Mouse (Mus musculus) ES-E14 (cell line): ENCODE results near the gene Lrrc4.

Experiments used
- CHD2 ChIP-seq: IDR thresholded peaks from 2 replicates; pipeline ENCODE4 v1.6.1; 2014; ENCODE audit warnings: mild to moderate bottlenecking, low read depth, low read length, inconsistent platforms
- HCFC1 ChIP-seq: IDR thresholded peaks from 2 replicates; pipeline ENCODE4 v1.6.1; 2012; ENCODE audit warnings: low read length, inconsistent platforms, borderline replicate concordance; ENCODE audit not compliant: insufficient read depth
- MAFK ChIP-seq: IDR thresholded peaks from 2 replicates; pipeline ENCODE4 v1.6.1; 2014; ENCODE audit warnings: mild to moderate bottlenecking, low read depth, low read length, inconsistent platforms; ENCODE audit not compliant: insufficient read depth
- ZC3H11A ChIP-seq: IDR thresholded peaks from 2 replicates; pipeline ENCODE4 v1.6.1; 2012; ENCODE audit warnings: low read depth, mild to moderate bottlenecking, inconsistent platforms, low read length, borderline replicate concordance
- ZNF384 ChIP-seq: IDR thresholded peaks from 2 replicates; pipeline ENCODE4 v1.6.1; 2012; ENCODE audit warnings: low read depth, low read length, inconsistent platforms

DNA sequence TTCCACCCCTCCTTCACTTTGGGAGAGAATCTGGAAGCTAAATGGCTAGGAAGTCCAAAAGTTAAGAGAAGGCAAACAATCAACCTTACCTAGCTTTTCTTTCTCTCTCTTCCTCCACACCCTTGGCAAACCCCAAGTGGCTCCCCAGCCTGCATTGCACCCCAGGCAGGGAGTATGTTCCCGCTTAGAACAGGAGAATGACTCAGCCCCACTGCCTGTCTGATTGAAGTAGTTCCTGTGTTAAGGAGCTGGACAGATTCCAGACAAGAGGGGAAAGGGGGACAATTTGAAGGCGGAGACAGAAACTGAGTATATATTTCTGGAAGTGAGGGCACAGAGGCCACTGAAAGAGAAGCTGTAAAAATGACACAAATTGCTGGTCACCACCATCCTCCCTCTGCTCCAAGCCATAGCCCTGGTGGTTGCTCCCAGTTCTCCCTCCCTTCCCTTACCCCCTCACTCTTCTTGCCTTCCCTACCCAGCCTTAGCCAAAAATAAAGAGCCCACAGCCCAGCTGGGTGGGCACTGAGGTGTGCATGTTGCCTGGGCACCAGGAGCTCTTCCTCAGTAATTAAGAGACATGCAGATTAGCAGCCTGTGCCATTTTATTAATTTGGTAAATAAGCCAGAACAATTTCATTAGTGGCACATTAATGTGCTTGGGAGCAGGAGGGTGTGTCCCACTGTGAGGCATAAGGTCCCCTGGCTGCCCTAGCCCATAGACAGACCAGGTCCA lies 36.1 kb upstream of the Lrrc4 start:
- no peak for TF ChIP-seq ZC3H11A
- TF ChIP-seq ZNF384, result no peak
- no peak for TF ChIP-seq HCFC1
- TF ChIP-seq CHD2, result no peak
- TF ChIP-seq MAFK, result no peak
